ENCODE assay signal across 8 mouse cellular contexts in genomic region chr2:30495909-30496861, GRCm38 (mm10). TPM values are rescaled to one million over a fixed set of nuclear protein-coding genes. Genes with fewer than 3 reads are reported as not detected.
DNase-seq lines count a peak whose midpoint lies in the region; ATAC-seq and TF ChIP-seq lines count a peak whose summit lies in the region.
"Had no signal": no experiment of that assay in that cellular context is flagged by ENCODE, and none has a peak within 500 bp of the region (broad histone marks: within the 10 kb centered on the region; RNA-seq: fewer than 3 reads in every experiment).

No protein-coding gene starts in this region.

- H3K4me2 ChIP-seq in embryonic facial prominence, embryonic 11.5 days (ENCODE audit: low read depth, low read length): peak overlapping the region; percentile 37; the same call in 1 of the 2 replicates
- H3K4me2 ChIP-seq in limb, embryonic 12.5 days: peak overlapping the region; percentile 58
- peak overlapping the region; percentile 58 for H3K4me2 ChIP-seq in midbrain, embryonic 12.5 days (replicated peaks)

- TF ChIP-seq CTCF in kidney, adult 2 months (conservative IDR thresholded peaks at IDR 0.05; ENCODE audit: insufficient read depth, insufficient read length, low read depth, low read length): no peak
- no peak for TF ChIP-seq CTCF in small intestine, adult 2 months (IDR thresholded peaks at IDR 0.05; ENCODE audit: extremely low read depth, insufficient read length, insufficient replicate concordance, low read depth, low read length)

- 24% methylated on average over 22 of the region's 22 CpGs for WGBS in embryonic facial prominence, embryonic 11.5 days
- WGBS in kidney, adult 2 months: 30% methylated on average over 22 of the region's 22 CpGs
- WGBS in limb, embryonic 12.5 days: 29% methylated on average over 22 of the region's 22 CpGs
- 28% methylated on average over 22 of the region's 22 CpGs for WGBS in midbrain, embryonic 12.5 days
- WGBS in small intestine, adult 2 months: 24% methylated on average over 22 of the region's 22 CpGs

- ATAC-seq in embryonic facial prominence, embryonic 11.5 days (replicated peaks; ENCODE audit: insufficient number of reproducible peaks, low FRiP score, low TSS enrichment, low read depth): peak; percentile 92
- ATAC-seq in limb, embryonic 12.5 days (ENCODE audit: insufficient number of reproducible peaks, insufficient read depth, low FRiP score, low TSS enrichment, low read depth): peak; percentile 92
- ATAC-seq in midbrain, embryonic 12.5 days (ENCODE audit: low FRiP score, low read depth): peak; percentile 96

- H3K27ac ChIP-seq in embryonic facial prominence, embryonic 11.5 days (replicated peaks; ENCODE audit: low read depth, low read length): no peak overlapping the region
- H3K27ac ChIP-seq in kidney, adult 2 months (ENCODE audit: insufficient read depth, low read depth, low read length): no peak overlapping the region
- 0 out of 2 replicates have a peak overlapping the region, but pooled peaks have one; percentile 17 for H3K27ac ChIP-seq in limb, embryonic 12.5 days
- no peak overlapping the region for H3K27ac ChIP-seq in midbrain, embryonic 12.5 days (replicated peaks)
- no peak overlapping the region for H3K27ac ChIP-seq in small intestine, adult 2 months (ENCODE audit: insufficient read depth, low read depth, low read length)

- no peaks in the 10 kb centered on the region for H3K36me3 ChIP-seq in embryonic facial prominence, embryonic 11.5 days (replicated peaks; ENCODE audit: control insufficient read depth, insufficient read depth, low read depth, low read length)
- no peaks in the 10 kb centered on the region for H3K36me3 ChIP-seq in kidney, adult 2 months (ENCODE audit: control insufficient read depth, insufficient read depth, low read length)
- H3K36me3 ChIP-seq in limb, embryonic 12.5 days: no peaks in the 10 kb centered on the region
- no peaks in the 10 kb centered on the region for H3K36me3 ChIP-seq in midbrain, embryonic 12.5 days
- H3K36me3 ChIP-seq in small intestine, adult 2 months (ENCODE audit: control insufficient read depth, insufficient read depth, low read length): no peaks in the 10 kb centered on the region

- no peaks in the 10 kb centered on the region for H3K27me3 ChIP-seq in embryonic facial prominence, embryonic 11.5 days (ENCODE audit: control insufficient read depth, insufficient read depth, low read length)
- no peaks in the 10 kb centered on the region for H3K27me3 ChIP-seq in kidney, adult 2 months (replicated peaks; ENCODE audit: control insufficient read depth, insufficient read depth, low read length)
- no peaks in the 10 kb centered on the region for H3K27me3 ChIP-seq in limb, embryonic 12.5 days
- H3K27me3 ChIP-seq in midbrain, embryonic 12.5 days: no peaks in the 10 kb centered on the region
- no peaks in the 10 kb centered on the region for H3K27me3 ChIP-seq in small intestine, adult 2 months (ENCODE audit: control insufficient read depth, insufficient read depth, low read length)

- no peaks in the 10 kb centered on the region for H3K4me1 ChIP-seq in embryonic facial prominence, embryonic 11.5 days (ENCODE audit: control insufficient read depth, insufficient read depth, low read length)
- H3K4me1 ChIP-seq in kidney, adult 2 months (ENCODE audit: control insufficient read depth, insufficient read depth, low read length): peaks cover 4% of the 10 kb centered on the region
- peaks cover 8% of the 10 kb centered on the region for H3K4me1 ChIP-seq in limb, embryonic 12.5 days (replicated peaks)
- peaks cover 8% of the 10 kb centered on the region for H3K4me1 ChIP-seq in midbrain, embryonic 12.5 days
- peaks cover 8% of the 10 kb centered on the region for H3K4me1 ChIP-seq in small intestine, adult 2 months (ENCODE audit: control insufficient read depth, insufficient read depth, insufficient read length, low read length)

- H3K9me3 ChIP-seq in embryonic facial prominence, embryonic 11.5 days (replicated peaks; ENCODE audit: control insufficient read depth, low read length): no peaks in the 10 kb centered on the region
- H3K9me3 ChIP-seq in limb, embryonic 12.5 days: no peaks in the 10 kb centered on the region
- no peaks in the 10 kb centered on the region for H3K9me3 ChIP-seq in midbrain, embryonic 12.5 days

- no peak for TF ChIP-seq POLR2A in kidney, adult 2 months (IDR thresholded peaks at IDR 0.05; ENCODE audit: low read depth, low read length)
- peak; percentile 20; the same call in 1 of the 2 replicates for TF ChIP-seq POLR2A in small intestine, adult 2 months (IDR thresholded peaks at IDR 0.05; ENCODE audit: low read depth, low read length)

- no peak overlapping the region for H3K9ac ChIP-seq in embryonic facial prominence, embryonic 11.5 days (replicated peaks; ENCODE audit: low read length)
- peak overlapping the region; percentile 12; the same call in 1 of the 2 replicates for H3K9ac ChIP-seq in limb, embryonic 12.5 days (replicated peaks)
- H3K9ac ChIP-seq in midbrain, embryonic 12.5 days (replicated peaks): no peak overlapping the region; the same call in 1 of the 2 replicates

- peak; percentile 57 for DNase-seq in adrenal gland, adult 8-10 months
- peak; percentile 85 for DNase-seq in embryonic facial prominence, embryonic 11.5 days (ENCODE audit: low spot score)
- DNase-seq in heart, adult 9 months (ENCODE audit: low spot score in 2 of 2): peak; percentile 64 to 70
- peak; percentile 78 for DNase-seq in kidney, adult 2 months

- H3K4me3 ChIP-seq in embryonic facial prominence, embryonic 11.5 days (ENCODE audit: low read depth, low read length): peak overlapping the region; percentile 18; the same call in 1 of the 2 replicates
- H3K4me3 ChIP-seq in kidney, adult 2 months (ENCODE audit: insufficient read depth, low read depth, low read length): peak overlapping the region; percentile 22; the same call in 1 of the 2 replicates
- H3K4me3 ChIP-seq in limb, embryonic 12.5 days (replicated peaks): peak overlapping the region; percentile 34
- H3K4me3 ChIP-seq in midbrain, embryonic 12.5 days: peak overlapping the region; percentile 38
- peak overlapping the region; percentile 63 for H3K4me3 ChIP-seq in small intestine, adult 2 months (ENCODE audit: low read depth, low read length)
- H3K4me3 ChIP-seq: megakaryocyte, embryonic 14.5 days had no signal

RNA-seq across cellular contexts. Expression of gene Ier5l, which starts 22.2 kb away (rescaled TPM):
- 1 to 10 TPM; 3.8 to 7.7 (median 6.8) TPM for total RNA-seq in adrenal gland, adult 8-10 months (2022)
- 6.6 and 12.6 TPM in 2 replicates for polyA plus RNA-seq in embryonic facial prominence, embryonic 11.5 days (2014; fragmentation: Nextera tagmentation; extraction: Ambion mirVana)
- polyA plus RNA-seq in kidney, adult 2 months (2012; rRNA removed): 9.9 and 16.1 TPM in 2 replicates
- polyA plus RNA-seq in limb, embryonic 12.5 days (2016; fragmentation: Nextera tagmentation; extraction: Ambion mirVana): 3.6 and 4.5 TPM in 2 replicates
- polyA plus RNA-seq in midbrain, embryonic 12.5 days (2016; fragmentation: Nextera tagmentation; extraction: Ambion mirVana): 2.7 and 3.4 TPM in 2 replicates
- 11.5 and 13.4 TPM in 2 replicates for polyA plus RNA-seq in small intestine, adult 2 months (2012; rRNA removed)
